Mouse (Mus musculus) stomach, postnatal 0 days (tissue): ENCODE data around the gene Slc5a6. TPM values are rescaled to one million over a fixed set of nuclear protein-coding genes. Genes with fewer than 3 reads are reported as not detected.
"Not testable (repeated sequence)": the region's sequence is repeated elsewhere in the genome, so short reads cannot be mapped to it uniquely, and the experiment has no call there.

ENCODE experiments used
- ATAC-seq: fragments of 200-750 bp; cut with Nextera tagmentation; 2 replicates; pipeline ENCODE4 v1.8.0; 2017; ENCODE audit not compliant: low FRiP score, low TSS enrichment
- DNase-seq: peaks from one replicate; pipeline ENCODE4 v3.0.0-alpha.2; 2016; ENCODE audit warnings: low spot score
- H3K27ac ChIP-seq: fragments of 300-500 bp; sonication (generic); replicated peaks from 2 replicates; pipeline ENCODE4 v1.5.1; 2014; ENCODE audit warnings: mild to moderate bottlenecking, control low read depth
- H3K27me3 ChIP-seq: fragments of 300-500 bp; sonication (generic); 2 replicates; pipeline ENCODE4 v1.6.1; 2014; ENCODE audit warnings: low read length; ENCODE audit not compliant: control insufficient read depth, insufficient read depth
- H3K36me3 ChIP-seq: fragments of 300-500 bp; sonication (generic); 2 replicates; pipeline ENCODE4 v1.6.1; 2014; ENCODE audit warnings: low read length, mixed read lengths; ENCODE audit not compliant: control insufficient read depth, insufficient read depth
- H3K4me1 ChIP-seq: fragments of 300-500 bp; sonication (generic); replicated peaks from 2 replicates; pipeline ENCODE4 v1.6.1; 2014; ENCODE audit warnings: antibody characterized with exemption; ENCODE audit not compliant: control insufficient read depth, insufficient read depth
- H3K4me2 ChIP-seq: fragments of 300-500 bp; sonication (generic); replicated peaks from 2 replicates; pipeline ENCODE4 v1.6.1; 2014; ENCODE audit warnings: low read depth, mild to moderate bottlenecking, control low read depth, moderate library complexity
- H3K4me3 ChIP-seq: fragments of 300-500 bp; sonication (generic); 2 replicates; pipeline ENCODE4 v1.5.1; 2014; ENCODE audit warnings: low read depth, low read length, control low read depth
- H3K9ac ChIP-seq: fragments of 300-500 bp; sonication (generic); 2 replicates; pipeline ENCODE4 v1.6.1; 2014; ENCODE audit warnings: mild to moderate bottlenecking, low read length, control low read depth, mixed read lengths
- H3K9me3 ChIP-seq: fragments of 300-500 bp; sonication (generic); 2 replicates; pipeline ENCODE4 v1.6.1; 2016; ENCODE audit warnings: low read length; ENCODE audit not compliant: control insufficient read depth
- CTCF ChIP-seq: IDR thresholded peaks from 2 replicates; pipeline ENCODE4 v1.5.1; 2016; ENCODE audit warnings: antibody characterized with exemption, low read depth, mild to moderate bottlenecking, moderate library complexity
- EP300 ChIP-seq: optimal IDR thresholded peaks from 2 replicates; pipeline ENCODE3; 2016; ENCODE audit warnings: antibody characterized with exemption
- WGBS: fragments of 180-500 bp; shearing (Covaris S2); extraction: QIAGEN DNeasy Blood & Tissue Kit; methylation state at CpG from one replicate; pipeline ENCODE4 v1.1.7; 2014; 5-methylcytosine and 5-hydroxymethylcytosine counted together
- polyA plus RNA-seq: library from polyadenylated mRNA; unstranded; fragments of >200 nt; fragmentation: Nextera tagmentation; extraction: Ambion mirVana; gene quantifications from 2 replicates; pipeline ENCODE4 v1.2.1, GENCODE M21; 2015

The Slc5a6 gene
- polyA plus RNA-seq, 1 experiment from 2014 or later: 4.2 TPM

DNA sequence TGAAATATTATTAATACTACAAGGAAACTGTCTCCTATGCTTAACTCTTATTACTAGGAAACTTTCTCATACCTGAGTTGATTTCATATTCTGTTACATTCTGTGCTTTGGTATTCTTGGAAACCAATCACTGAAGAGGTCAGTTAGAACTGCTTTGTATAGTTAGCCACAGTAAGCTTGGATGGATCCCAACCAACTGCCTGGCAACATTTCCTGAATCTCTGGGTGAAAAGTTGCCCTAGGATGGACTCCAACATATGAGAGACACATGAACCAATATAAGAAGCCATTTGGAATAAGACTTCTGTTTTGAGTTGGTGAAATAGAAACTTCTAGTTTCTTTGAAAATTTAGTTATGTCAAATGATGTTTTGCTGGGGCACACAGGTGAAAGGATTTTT lies 24.1 kb downstream of the Slc5a6 start:
- Histone ChIP-seq H3K9me3 (no peaks in the 10 kb centered on the region), H3K9ac (no peak overlapping the region), H3K4me3 (no peak overlapping the region), H3K4me2 (no peak overlapping the region), H3K36me3 (no peaks in the 10 kb centered on the region), H3K27me3 (no peaks in the 10 kb centered on the region), H3K27ac (no peak overlapping the region), H3K4me1 (no peaks in the 10 kb centered on the region)
- ATAC-seq: no peak
- TF ChIP-seq EP300 (no peak), CTCF (no peak)
- DNase-seq: no peak

DNA sequence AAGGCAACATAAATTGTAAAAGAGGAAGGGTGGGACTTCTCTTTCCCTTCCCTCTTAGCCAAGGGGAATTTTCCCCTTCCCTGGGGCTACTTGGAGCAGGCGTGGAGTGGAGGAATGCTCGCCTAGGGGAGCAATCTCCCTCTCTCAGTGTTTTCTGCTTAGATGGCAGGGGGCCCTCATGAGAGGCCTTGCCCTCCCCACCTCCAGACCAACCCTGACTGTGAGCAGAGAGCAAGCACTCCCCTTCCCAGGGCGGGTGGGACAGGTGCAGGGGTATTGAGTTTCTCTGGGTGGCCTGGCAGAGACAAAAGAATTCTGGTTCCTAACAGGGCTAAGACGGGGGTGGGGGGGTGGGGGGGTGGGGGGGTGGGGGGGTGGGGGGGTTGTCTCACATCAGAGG lies 25.5 kb downstream of the Slc5a6 start:
- Histone ChIP-seq H3K9ac (no peak overlapping the region), H3K27ac (no peak overlapping the region), H3K4me1 (no peaks in the 10 kb centered on the region), H3K4me3 (no peak overlapping the region), H3K27me3 (no peaks in the 10 kb centered on the region), H3K4me2 (no peak overlapping the region), H3K9me3 (no peaks in the 10 kb centered on the region), H3K36me3 (no peaks in the 10 kb centered on the region)
- DNase-seq (no peak), ATAC-seq (no peak)
- WGBS: 40% methylated on average over 3 of the region's 4 CpGs
- TF ChIP-seq EP300 (no peak), CTCF (no peak)

DNA sequence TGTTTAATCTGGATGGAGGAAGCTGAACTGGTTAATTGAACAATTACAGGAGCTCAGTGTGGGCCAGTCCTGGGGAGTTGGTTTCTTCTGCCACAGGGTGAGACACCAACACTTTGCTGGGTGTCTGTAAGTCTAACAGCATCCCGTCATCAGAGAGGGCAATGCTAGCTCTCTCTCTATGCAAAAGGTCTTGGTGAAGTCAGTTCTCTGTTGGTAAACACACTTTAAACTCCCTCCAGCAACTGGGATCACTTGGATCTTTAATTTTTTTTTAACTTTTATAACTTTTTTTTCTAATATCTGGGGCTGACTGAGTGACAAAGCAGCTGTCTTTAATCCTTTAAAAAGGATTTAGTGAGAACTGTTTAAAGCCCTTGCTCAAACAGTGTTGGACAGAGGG lies 26.0 kb downstream of the Slc5a6 start:
- Histone ChIP-seq H3K27me3 (no peaks in the 10 kb centered on the region), H3K27ac (no peak overlapping the region), H3K4me3 (no peak overlapping the region), H3K4me1 (no peaks in the 10 kb centered on the region), H3K9me3 (no peaks in the 10 kb centered on the region), H3K36me3 (no peaks in the 10 kb centered on the region), H3K9ac (no peak overlapping the region), H3K4me2 (no peak overlapping the region)
- ATAC-seq: no peak
- DNase-seq: no peak
- TF ChIP-seq EP300 (no peak), CTCF (no peak)
- WGBS: 30% methylated on average over 1 of the region's 1 CpGs

- not testable (repeated sequence) for H3K4me1 ChIP-seq, H3K36me3 ChIP-seq, H3K27ac ChIP-seq, ATAC-seq, H3K4me2 ChIP-seq, H3K27me3 ChIP-seq, DNase-seq, H3K9ac ChIP-seq, H3K4me3 ChIP-seq, H3K9me3 ChIP-seq
- WGBS: 93% methylated on average over 4 of the region's 5 CpGs
Measured at GRCm38 (mm10) chr5:31021790-31022189, 26.9 kb downstream of the Slc5a6 start.

GRCm38 (mm10) chr5:31015913-31016312 lies 32.8 kb downstream of the Slc5a6 start:
- H3K4me1 ChIP-seq: no peaks in the 10 kb centered on the region
- H3K9ac ChIP-seq: no peak overlapping the region
- H3K4me3 ChIP-seq: no peak overlapping the region
- no peak for DNase-seq
- TF ChIP-seq EP300: no peak
- H3K27ac ChIP-seq: no peak overlapping the region
- no peak for ATAC-seq
- no peak overlapping the region for H3K4me2 ChIP-seq
- no peaks in the 10 kb centered on the region for H3K9me3 ChIP-seq
- H3K36me3 ChIP-seq: no peaks in the 10 kb centered on the region
- no peaks in the 10 kb centered on the region for H3K27me3 ChIP-seq
- WGBS: 36% methylated on average over 2 of the region's 2 CpGs

- WGBS: 70% methylated on average over 3 of the region's 3 CpGs
- no peak overlapping the region for H3K27ac ChIP-seq
- H3K4me3 ChIP-seq: no peak overlapping the region
- no peaks in the 10 kb centered on the region for H3K27me3 ChIP-seq
- H3K9ac ChIP-seq: no peak overlapping the region
- H3K4me2 ChIP-seq: no peak overlapping the region
- no peak for ATAC-seq
- DNase-seq: no peak
- no peaks in the 10 kb centered on the region for H3K36me3 ChIP-seq
- no peaks in the 10 kb centered on the region for H3K4me1 ChIP-seq
- H3K9me3 ChIP-seq: no peaks in the 10 kb centered on the region
- no peak for TF ChIP-seq CTCF
- TF ChIP-seq EP300: no peak
Measured at GRCm38 (mm10) chr5:31012737-31013136, 36.0 kb downstream of the Slc5a6 start.

DNA sequence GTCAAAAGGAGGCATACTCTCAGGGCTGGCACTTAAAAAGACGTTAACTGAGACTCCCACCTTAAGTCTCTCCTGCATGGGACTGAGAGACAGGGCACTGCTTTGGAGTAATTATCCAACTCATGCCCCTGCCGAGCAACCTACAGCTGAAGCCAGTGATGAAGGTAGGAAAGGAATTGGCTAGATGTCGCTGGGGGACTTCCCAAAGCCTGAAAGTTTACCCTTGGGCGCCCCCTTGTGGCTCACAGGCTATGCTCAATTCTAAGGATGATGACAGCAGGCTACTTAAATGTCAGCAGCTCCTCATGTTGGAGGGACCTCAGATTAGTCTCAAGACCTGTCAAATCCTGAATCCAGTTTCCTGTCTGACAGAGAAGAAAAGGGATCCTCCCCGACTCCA lies 44.5 kb downstream of the Slc5a6 start:
- no peak for TF ChIP-seq EP300
- peak; percentile 92 for TF ChIP-seq CTCF
- WGBS: 4% methylated on average over 5 of the region's 5 CpGs
- H3K9me3 ChIP-seq: no peaks in the 10 kb centered on the region
- ATAC-seq (peak; percentile 74), DNase-seq (peak; percentile 90)
- no peak overlapping the region for H3K9ac ChIP-seq
- no peak overlapping the region for H3K4me3 ChIP-seq
- H3K27me3 ChIP-seq: no peaks in the 10 kb centered on the region
- H3K4me2 ChIP-seq: no peak overlapping the region
- no peak overlapping the region for H3K27ac ChIP-seq
- no peaks in the 10 kb centered on the region for H3K36me3 ChIP-seq
- no peaks in the 10 kb centered on the region for H3K4me1 ChIP-seq
